Mouse (Mus musculus): Measurements from ENCODE around the gene Tsnaxip1. TPM values are rescaled to one million over a fixed set of nuclear protein-coding genes. Genes with fewer than 3 reads are reported as not detected.

Tsnaxip1 gene
- polyA plus RNA-seq, 1 experiment = not detected

DNA sequence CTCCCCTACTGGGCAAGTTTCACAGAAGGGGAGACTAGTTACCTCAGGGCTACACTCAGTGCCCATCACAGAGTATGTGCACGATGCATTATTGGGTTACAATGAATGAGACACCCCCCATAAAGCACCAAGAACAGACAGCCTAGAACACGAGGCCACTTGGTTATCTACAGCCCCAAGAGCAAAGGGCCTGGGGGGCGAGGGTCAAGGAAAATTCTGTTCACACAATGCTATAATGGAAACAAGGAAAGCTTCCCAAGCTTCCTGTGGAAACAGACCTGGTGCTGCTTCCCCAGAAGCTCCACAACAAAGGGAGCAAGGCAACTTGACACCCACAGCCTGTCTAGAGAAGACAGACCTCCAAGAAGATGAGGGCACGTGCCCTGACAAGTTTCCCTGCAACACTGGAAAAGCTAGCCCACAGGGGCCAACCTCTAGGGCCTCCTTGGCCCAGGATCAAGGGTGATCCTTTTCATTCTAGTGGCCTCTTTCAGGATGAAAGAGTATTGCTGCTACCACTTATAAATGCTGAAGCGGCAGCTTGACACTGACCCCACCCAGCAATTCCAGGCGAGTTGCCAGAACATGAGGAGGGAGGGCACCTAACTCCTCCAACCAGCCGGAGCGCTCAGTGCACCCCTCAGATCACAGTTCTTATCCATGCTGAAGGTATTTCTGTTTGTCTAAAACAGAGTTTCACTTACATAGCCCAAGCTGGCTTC lies 28.3 kb upstream of the Tsnaxip1 start:
- Histone ChIP-seq H3K9me3 (no peaks in the 10 kb centered on the region), H3K27me3 (replicated peaks) (no peaks in the 10 kb centered on the region), H3K4me1 (peaks cover 75% of the 10 kb centered on the region), H3K36me3 (replicated peaks; ENCODE audit: low read length) (peaks cover 64% of the 10 kb centered on the region), H3K4me3 (replicated peaks) (peak overlapping the region; percentile 23)
- TF ChIP-seq GATA1 (IDR thresholded peaks at IDR 0.05; ENCODE audit: borderline replicate concordance, low read length) (no peak), FLI1 (IDR thresholded peaks at IDR 0.05; ENCODE audit: low read length) (no peak)

GRCm38 (mm10) chr8:105801153-105801904 lies 26.2 kb upstream of the Tsnaxip1 start:
- peaks cover 62% of the 10 kb centered on the region for H3K36me3 ChIP-seq (replicated peaks; ENCODE audit: low read length)
- H3K9me3 ChIP-seq = no peaks in the 10 kb centered on the region
- peak overlapping the region; percentile 67 for H3K4me3 ChIP-seq (replicated peaks)
- TF ChIP-seq GATA1 (IDR thresholded peaks at IDR 0.05; ENCODE audit: borderline replicate concordance, low read length) (no peak), FLI1 (IDR thresholded peaks at IDR 0.05; ENCODE audit: low read length) (no peak)
- H3K4me1 ChIP-seq = peaks cover 72% of the 10 kb centered on the region
- H3K27me3 ChIP-seq (replicated peaks) = no peaks in the 10 kb centered on the region

GRCm38 (mm10) chr8:105804797-105805196 lies 22.7 kb upstream of the Tsnaxip1 start:
- no peak for TF ChIP-seq FLI1 (IDR thresholded peaks at IDR 0.05; ENCODE audit: low read length)
- TF ChIP-seq GATA1 (IDR thresholded peaks at IDR 0.05; ENCODE audit: borderline replicate concordance, low read length) = no peak
- Histone ChIP-seq H3K36me3 (replicated peaks; ENCODE audit: low read length) (peaks cover 65% of the 10 kb centered on the region), H3K9me3 (no peaks in the 10 kb centered on the region), H3K4me3 (replicated peaks) (no peak overlapping the region), H3K27me3 (replicated peaks) (no peaks in the 10 kb centered on the region), H3K4me1 (peaks cover 81% of the 10 kb centered on the region)

GRCm38 (mm10) chr8:105805346-105805745 lies 22.2 kb upstream of the Tsnaxip1 start:
- TF ChIP-seq GATA1 (IDR thresholded peaks at IDR 0.05; ENCODE audit: borderline replicate concordance, low read length) (no peak), FLI1 (IDR thresholded peaks at IDR 0.05; ENCODE audit: low read length) (no peak)
- H3K4me1 ChIP-seq = peaks cover 79% of the 10 kb centered on the region
- no peak overlapping the region for H3K4me3 ChIP-seq (replicated peaks)
- peaks cover 63% of the 10 kb centered on the region for H3K36me3 ChIP-seq (replicated peaks; ENCODE audit: low read length)
- no peaks in the 10 kb centered on the region for H3K27me3 ChIP-seq (replicated peaks)
- H3K9me3 ChIP-seq = no peaks in the 10 kb centered on the region

- TF ChIP-seq GATA1 (IDR thresholded peaks at IDR 0.05; ENCODE audit: borderline replicate concordance, low read length) (no peak), FLI1 (IDR thresholded peaks at IDR 0.05; ENCODE audit: low read length) (no peak)
- Histone ChIP-seq H3K4me3 (replicated peaks) (no peak overlapping the region), H3K4me1 (peaks cover 79% of the 10 kb centered on the region), H3K27me3 (replicated peaks) (no peaks in the 10 kb centered on the region), H3K36me3 (replicated peaks; ENCODE audit: low read length) (peaks cover 64% of the 10 kb centered on the region), H3K9me3 (no peaks in the 10 kb centered on the region)
Observed at GRCm38 (mm10) chr8:105805964-105806363, 21.6 kb upstream of the Tsnaxip1 start.

GRCm38 (mm10) chr8:105807766-105808165 lies 19.8 kb upstream of the Tsnaxip1 start:
- TF ChIP-seq FLI1 (IDR thresholded peaks at IDR 0.05; ENCODE audit: low read length) (no peak), GATA1 (IDR thresholded peaks at IDR 0.05; ENCODE audit: borderline replicate concordance, low read length) (no peak)
- Histone ChIP-seq H3K4me1 (peaks cover 83% of the 10 kb centered on the region), H3K4me3 (replicated peaks) (peak overlapping the region; percentile 40), H3K36me3 (replicated peaks; ENCODE audit: low read length) (peaks cover 78% of the 10 kb centered on the region), H3K27me3 (replicated peaks) (no peaks in the 10 kb centered on the region), H3K9me3 (no peaks in the 10 kb centered on the region)

DNA sequence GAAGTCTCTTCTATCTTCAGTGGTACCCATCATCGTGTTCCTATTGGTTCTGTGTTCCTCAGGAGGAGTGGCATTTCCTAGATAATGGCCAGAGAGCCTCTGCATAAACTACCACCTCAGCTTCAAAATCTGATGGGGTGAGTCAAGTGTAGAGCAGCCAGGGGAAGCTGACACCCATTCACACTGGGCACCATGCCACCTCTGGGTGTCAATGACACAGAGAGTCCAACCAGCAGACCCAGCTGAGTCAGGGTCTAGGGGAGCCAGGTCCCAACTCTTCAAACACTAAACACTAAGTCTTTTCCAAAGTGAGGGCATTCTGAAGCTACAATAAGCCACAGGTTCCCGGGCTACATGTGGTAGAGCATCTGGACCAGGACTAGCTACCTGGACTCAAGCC lies 19.1 kb upstream of the Tsnaxip1 start:
- peaks cover 82% of the 10 kb centered on the region for H3K36me3 ChIP-seq (replicated peaks; ENCODE audit: low read length)
- TF ChIP-seq FLI1 (IDR thresholded peaks at IDR 0.05; ENCODE audit: low read length) (no peak), GATA1 (IDR thresholded peaks at IDR 0.05; ENCODE audit: borderline replicate concordance, low read length) (no peak)
- no peaks in the 10 kb centered on the region for H3K27me3 ChIP-seq (replicated peaks)

GRCm38 (mm10) chr8:105810245-105810786 lies 17.2 kb upstream of the Tsnaxip1 start:
- Histone ChIP-seq H3K4me1 (peaks cover 90% of the 10 kb centered on the region), H3K36me3 (replicated peaks; ENCODE audit: low read length) (peaks cover 83% of the 10 kb centered on the region), H3K9me3 (no peaks in the 10 kb centered on the region), H3K27me3 (replicated peaks) (no peaks in the 10 kb centered on the region), H3K4me3 (replicated peaks) (peak overlapping the region; percentile 73)
- TF ChIP-seq GATA1 (IDR thresholded peaks at IDR 0.05; ENCODE audit: borderline replicate concordance, low read length) (no peak), FLI1 (IDR thresholded peaks at IDR 0.05; ENCODE audit: low read length) (no peak)

More for the DNA sequence above, 19.1 kb upstream of the Tsnaxip1 start:
- H3K4me1 ChIP-seq = peaks cover 86% of the 10 kb centered on the region
- no peaks in the 10 kb centered on the region for H3K9me3 ChIP-seq
- peak overlapping the region; percentile 29 for H3K4me3 ChIP-seq (replicated peaks)

DNA sequence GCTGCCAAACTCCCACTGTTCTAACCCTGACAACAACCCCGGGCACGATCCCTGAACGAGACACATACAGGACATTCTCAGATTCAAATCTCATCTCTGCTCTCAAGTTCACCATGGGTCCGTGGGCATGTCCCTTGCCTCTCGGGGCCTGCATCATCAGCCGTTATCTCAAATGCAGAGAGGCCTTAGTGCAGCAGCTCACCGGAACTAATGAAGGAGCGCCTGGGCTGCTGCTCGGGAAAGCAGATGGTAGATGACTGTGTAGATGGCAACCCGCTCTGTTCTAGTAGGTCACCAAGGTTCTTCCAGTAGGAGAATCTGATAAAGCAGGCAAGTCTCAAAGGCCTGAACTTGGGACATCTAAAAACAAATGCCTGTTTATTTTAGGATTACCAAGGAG lies 16.5 kb upstream of the Tsnaxip1 start:
- H3K4me3 ChIP-seq (replicated peaks) = peak overlapping the region; percentile 64
- H3K36me3 ChIP-seq (replicated peaks; ENCODE audit: low read length) = peaks cover 83% of the 10 kb centered on the region
- peaks cover 89% of the 10 kb centered on the region for H3K4me1 ChIP-seq

DNA sequence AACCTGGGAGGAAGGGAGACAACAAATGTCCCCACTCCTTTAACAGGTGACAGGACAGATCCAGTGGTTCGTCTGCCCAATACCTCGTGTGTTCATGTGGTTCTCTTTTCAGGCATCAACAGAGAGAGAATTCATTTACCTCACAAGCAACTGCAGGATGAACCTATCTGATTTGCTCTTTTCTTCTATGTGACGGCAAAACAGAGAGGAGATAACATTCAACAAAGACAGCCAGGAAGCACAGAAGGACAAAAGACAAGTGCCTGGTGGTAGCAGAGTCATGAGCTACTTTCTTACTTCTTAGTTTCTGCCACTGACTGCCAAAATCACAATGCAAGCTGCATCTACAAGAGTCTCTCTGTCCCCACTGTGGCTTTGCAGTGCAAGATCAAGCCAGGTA lies 16.0 kb upstream of the Tsnaxip1 start:
- Histone ChIP-seq H3K9me3 (no peaks in the 10 kb centered on the region), H3K4me1 (peaks cover 88% of the 10 kb centered on the region), H3K4me3 (replicated peaks) (peak overlapping the region; percentile 31), H3K27me3 (replicated peaks) (no peaks in the 10 kb centered on the region), H3K36me3 (replicated peaks; ENCODE audit: low read length) (peaks cover 81% of the 10 kb centered on the region)
- TF ChIP-seq GATA1 (IDR thresholded peaks at IDR 0.05; ENCODE audit: borderline replicate concordance, low read length) (no peak), FLI1 (IDR thresholded peaks at IDR 0.05; ENCODE audit: low read length) (no peak)

More for the DNA sequence above, 16.5 kb upstream of the Tsnaxip1 start:
- H3K9me3 ChIP-seq = no peaks in the 10 kb centered on the region
- H3K27me3 ChIP-seq (replicated peaks) = no peaks in the 10 kb centered on the region
- TF ChIP-seq FLI1 (IDR thresholded peaks at IDR 0.05; ENCODE audit: low read length) (no peak), GATA1 (IDR thresholded peaks at IDR 0.05; ENCODE audit: borderline replicate concordance, low read length) (no peak)
